Mouse (Mus musculus) heart, adult 18-20 months (tissue): ENCODE measurements around the gene 1700014D04Rik. TPM values are rescaled to one million over a fixed set of nuclear protein-coding genes. Genes with fewer than 3 reads are reported as not detected.
"Not testable (repeated sequence)": the region's sequence is repeated elsewhere in the genome, so short reads cannot be mapped to it uniquely, and the experiment has no call there.

Source experiments
- DNase-seq, 2 experiments: peaks; one replicate each; pipeline ENCODE4 v3.0.0; 2021 to 2022; ENCODE audit warnings: mixed read lengths in 1 of 2
- long read RNA-seq, 2 experiments: library from polyadenylated mRNA; stranded (forward); transcript quantifications; one replicate each; pipeline ENCODE4 v2.0.0; 2021
- total RNA-seq, 2 experiments: library from RNA; stranded (reverse); gene quantifications; 2 replicates each; pipeline ENCODE4 v1.2.3; 2021

The 1700014D04Rik gene
- not detected for total RNA-seq
- long read RNA-seq, experiment 1: 0 reads
- long read RNA-seq, experiment 2: 0 reads

GRCm38 (mm10) chr13:59746711-59747110, at the start of gene 1700014D04Rik:
Gene 1700014D04Rik, minus strand, starts transcription at chr13:59746752.
- no peak for DNase-seq

GRCm38 (mm10) chr13:59795807-59796465, 49.4 kb upstream of the 1700014D04Rik start:
- no peak for DNase-seq

- no peak for DNase-seq
Measured at GRCm38 (mm10) chr13:59794786-59795185, 48.2 kb upstream of the 1700014D04Rik start.

- DNase-seq: no peak
Measured at GRCm38 (mm10) chr13:59782145-59782544, 35.6 kb upstream of the 1700014D04Rik start, which contains the start of gene Gm49354. Gene Gm49354, minus strand, starts transcription at chr13:59782245.

- not testable (repeated sequence) for DNase-seq
Measured at GRCm38 (mm10) chr13:59779744-59780264, 33.3 kb upstream of the 1700014D04Rik start.

GRCm38 (mm10) chr13:59779213-59779612, 32.7 kb upstream of the 1700014D04Rik start:
- DNase-seq: no peak

- no peak for DNase-seq
Measured at GRCm38 (mm10) chr13:59775168-59775567, 28.6 kb upstream of the 1700014D04Rik start.

GRCm38 (mm10) chr13:59771257-59771656, 24.7 kb upstream of the 1700014D04Rik start:
- DNase-seq: peak; percentile 87 to 91

GRCm38 (mm10) chr13:59770847-59771246, 24.3 kb upstream of the 1700014D04Rik start:
- DNase-seq: peak; percentile 18 to 44

- DNase-seq: peak; percentile 91
Measured at GRCm38 (mm10) chr13:59770164-59770562, 23.6 kb upstream of the 1700014D04Rik start.

- DNase-seq: peak; percentile 99
Measured at GRCm38 (mm10) chr13:59769296-59770163, 23.0 kb upstream of the 1700014D04Rik start, which contains the start of gene Isca1. Gene Isca1, minus strand, starts transcription at chr13:59769810.

GRCm38 (mm10) chr13:59768531-59768930, 22.0 kb upstream of the 1700014D04Rik start:
- DNase-seq: peak in 1 of 2 experiments; percentile 34

- peak in 1 of 2 experiments; percentile 28 for DNase-seq
Measured at GRCm38 (mm10) chr13:59766786-59767515, 20.4 kb upstream of the 1700014D04Rik start.

- no peak for DNase-seq
Measured at GRCm38 (mm10) chr13:59762791-59763190, 16.2 kb upstream of the 1700014D04Rik start.

GRCm38 (mm10) chr13:59756906-59757305, 10.4 kb upstream of the 1700014D04Rik start:
- DNase-seq: no peak

GRCm38 (mm10) chr13:59750310-59750709, 3.8 kb upstream of the 1700014D04Rik start:
- no peak for DNase-seq

- no peak for DNase-seq
Measured at GRCm38 (mm10) chr13:59746164-59746563, 388 bp downstream of the 1700014D04Rik start.

- DNase-seq: no peak
Measured at GRCm38 (mm10) chr13:59745462-59745861, 1.1 kb downstream of the 1700014D04Rik start.

- DNase-seq: peak in 1 of 2 experiments; percentile 50
Measured at GRCm38 (mm10) chr13:59741697-59742096, 4.9 kb downstream of the 1700014D04Rik start.

GRCm38 (mm10) chr13:59741096-59741495, 5.5 kb downstream of the 1700014D04Rik start:
- peak; percentile 76 for DNase-seq

GRCm38 (mm10) chr13:59739397-59739796, 7.2 kb downstream of the 1700014D04Rik start:
- DNase-seq: no peak

- no peak for DNase-seq
Measured at GRCm38 (mm10) chr13:59738455-59738854, 8.1 kb downstream of the 1700014D04Rik start.
